Mouse (Mus musculus) forebrain, embryonic 15.5 days (tissue): ENCODE data around the gene Kmt5c. TPM values are rescaled to one million over a fixed set of nuclear protein-coding genes. Genes with fewer than 3 reads are reported as not detected.

Experiments used
- ATAC-seq: fragments of 200-750 bp; cut with Nextera tagmentation; replicated peaks from 2 replicates; pipeline ENCODE4 v1.8.0; 2017; ENCODE audit warnings: mild to moderate bottlenecking, moderate TSS enrichment, moderate library complexity
- H3K27ac ChIP-seq: fragments of 300-500 bp; sonication (generic); replicated peaks from 2 replicates; pipeline ENCODE4 v1.5.1; 2015; ENCODE audit warnings: mild to moderate bottlenecking, inconsistent platforms
- H3K27me3 ChIP-seq: fragments of 300-500 bp; sonication (generic); 2 replicates; pipeline ENCODE4 v1.6.1; 2015; ENCODE audit warnings: inconsistent platforms
- H3K36me3 ChIP-seq: fragments of 300-500 bp; sonication (generic); 2 replicates; pipeline ENCODE4 v1.6.1; 2015; ENCODE audit warnings: mild to moderate bottlenecking, inconsistent platforms
- H3K4me1 ChIP-seq: fragments of 300-500 bp; sonication (generic); 2 replicates; pipeline ENCODE4 v1.6.1; 2015; ENCODE audit warnings: inconsistent platforms
- H3K4me2 ChIP-seq: fragments of 300-500 bp; sonication (generic); replicated peaks from 2 replicates; pipeline ENCODE4 v1.6.1; 2015; ENCODE audit warnings: mild to moderate bottlenecking, inconsistent platforms
- H3K4me3 ChIP-seq: fragments of 300-500 bp; sonication (generic); 2 replicates; pipeline ENCODE4 v1.5.1; 2015; ENCODE audit warnings: mild to moderate bottlenecking, inconsistent platforms
- H3K9ac ChIP-seq: fragments of 300-500 bp; sonication (generic); replicated peaks from 2 replicates; pipeline ENCODE4 v1.6.1; 2015; ENCODE audit warnings: mild to moderate bottlenecking, inconsistent platforms
- H3K9me3 ChIP-seq: fragments of 300-500 bp; sonication (generic); 2 replicates; pipeline ENCODE4 v1.6.1; 2016; ENCODE audit warnings: inconsistent platforms
- WGBS: fragments of 180-500 bp; shearing (Covaris S2); methylation state at CpG from one replicate; pipeline ENCODE4 v1.1.7; 2015; ENCODE audit warnings: mixed read lengths; 5-methylcytosine and 5-hydroxymethylcytosine counted together
- polyA plus RNA-seq: library from polyadenylated mRNA; unstranded; fragments of >200 nt; fragmentation: Nextera tagmentation; extraction: Ambion mirVana; gene quantifications from 2 replicates; pipeline ENCODE4 v1.2.1, GENCODE M21; 2015

The Kmt5c gene
- 64.3 and 70.6 TPM in 2 replicates for polyA plus RNA-seq

- Histone ChIP-seq H3K27ac (peak within 1 kb of the TSS; percentile 94), H3K9ac (peak within 1 kb of the TSS; percentile 89), H3K27me3 (no peaks in the 10 kb centered on the region), H3K4me1 (peaks cover 36% of the 10 kb centered on the region), H3K4me3 (peak within 1 kb of the TSS; percentile 74), H3K4me2 (peak within 1 kb of the TSS; percentile 82), H3K9me3 (no peaks in the 10 kb centered on the region), H3K36me3 (no peaks in the 10 kb centered on the region)
- WGBS, result 0% methylated on average over 36 of the region's 44 CpGs
- peak; percentile 99 for ATAC-seq
Measured at GRCm38 (mm10) chr7:4739544-4740275, at the start of gene Kmt5c. Gene Kmt5c, plus strand, starts transcription at chr7:4740115.

DNA sequence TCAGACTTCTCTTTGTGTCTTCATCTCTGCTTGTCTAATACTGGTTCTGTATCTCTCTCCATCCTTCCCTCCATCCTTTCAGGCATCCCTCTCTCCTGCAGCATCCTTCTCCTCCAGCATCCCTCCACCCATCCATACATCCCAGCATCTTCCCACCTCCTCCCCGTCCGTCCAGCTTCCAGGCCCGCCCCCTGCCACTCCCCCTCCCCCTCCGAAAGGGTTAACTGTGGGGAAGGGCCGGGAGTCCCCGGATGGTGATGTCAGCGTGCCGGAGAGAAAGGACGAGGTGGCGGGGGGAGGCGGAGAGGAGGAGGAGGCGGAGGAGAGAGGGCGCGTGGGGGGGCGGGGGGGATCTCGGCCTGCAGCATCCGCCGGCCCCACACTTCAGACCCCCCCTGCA lies 49.5 kb upstream of the Kmt5c start, which contains the start of gene Brsk1:
Brsk1 (plus strand) TSS at position 218 of the 400 bp plus-strand sequence.
- Histone ChIP-seq H3K27ac (peak within 1 kb of the TSS; percentile 94), H3K9me3 (no peaks in the 10 kb centered on the region), H3K4me3 (peak within 1 kb of the TSS; percentile 98), H3K9ac (peak within 1 kb of the TSS; percentile 100), H3K4me1 (peaks cover 20% of the 10 kb centered on the region), H3K4me2 (peak within 1 kb of the TSS; percentile 73), H3K36me3 (peaks cover 26% of the 10 kb centered on the region), H3K27me3 (no peaks in the 10 kb centered on the region)
- 3% methylated on average over 4 of the region's 18 CpGs for WGBS
- ATAC-seq, result peak; percentile 85

GRCm38 (mm10) chr7:4690951-4691653 lies 48.8 kb upstream of the Kmt5c start:
- H3K36me3 ChIP-seq, result peaks cover 33% of the 10 kb centered on the region
- H3K9ac ChIP-seq, result peak overlapping the region; percentile 100
- H3K9me3 ChIP-seq, result no peaks in the 10 kb centered on the region
- H3K4me2 ChIP-seq, result peak overlapping the region; percentile 73
- H3K4me1 ChIP-seq, result peaks cover 20% of the 10 kb centered on the region
- H3K27me3 ChIP-seq, result no peaks in the 10 kb centered on the region
- peak overlapping the region; percentile 94 for H3K27ac ChIP-seq
- H3K4me3 ChIP-seq, result peak overlapping the region; percentile 98
- WGBS, result 4% methylated on average over 17 of the region's 35 CpGs
- peak; percentile 64 for ATAC-seq

GRCm38 (mm10) chr7:4693004-4693403 lies 46.9 kb upstream of the Kmt5c start:
- no peak overlapping the region for H3K4me3 ChIP-seq

DNA sequence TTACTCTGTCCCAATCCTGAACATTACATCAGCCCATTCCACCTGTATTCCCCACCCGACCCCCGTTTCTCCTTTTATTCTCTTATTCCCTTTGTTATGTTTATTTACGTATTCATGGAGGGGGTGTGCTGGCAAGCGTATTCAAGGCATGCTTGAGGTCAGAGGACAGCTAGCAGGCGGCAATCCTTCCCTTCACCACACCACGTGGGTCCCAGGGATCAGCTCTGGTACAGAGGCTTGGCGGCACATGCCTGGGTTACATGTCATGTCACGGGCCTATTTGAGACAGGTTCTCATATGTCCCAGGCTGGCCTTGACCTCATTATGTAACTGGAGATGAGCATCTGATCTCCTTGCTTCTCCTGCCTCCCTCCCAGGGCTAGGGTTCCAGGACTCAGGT lies 37.6 kb upstream of the Kmt5c start:
- Histone ChIP-seq H3K4me1 (peaks cover 9% of the 10 kb centered on the region), H3K9me3 (no peaks in the 10 kb centered on the region), H3K9ac (no peak overlapping the region), H3K27ac (no peak overlapping the region; the same call in 1 of the 2 replicates), H3K4me3 (no peak overlapping the region), H3K27me3 (no peaks in the 10 kb centered on the region), H3K36me3 (peaks cover 75% of the 10 kb centered on the region), H3K4me2 (no peak overlapping the region)
- WGBS, result 39% methylated on average over 8 of the region's 8 CpGs
- no peak for ATAC-seq

More at GRCm38 (mm10) chr7:4693004-4693403, 46.9 kb upstream of the Kmt5c start:
- 82% methylated on average over 6 of the region's 6 CpGs for WGBS
- Histone ChIP-seq H3K27ac (no peak overlapping the region), H3K36me3 (peaks cover 50% of the 10 kb centered on the region), H3K27me3 (no peaks in the 10 kb centered on the region), H3K4me2 (no peak overlapping the region), H3K4me1 (peaks cover 20% of the 10 kb centered on the region), H3K9ac (no peak overlapping the region), H3K9me3 (no peaks in the 10 kb centered on the region)
- ATAC-seq, result no peak

DNA sequence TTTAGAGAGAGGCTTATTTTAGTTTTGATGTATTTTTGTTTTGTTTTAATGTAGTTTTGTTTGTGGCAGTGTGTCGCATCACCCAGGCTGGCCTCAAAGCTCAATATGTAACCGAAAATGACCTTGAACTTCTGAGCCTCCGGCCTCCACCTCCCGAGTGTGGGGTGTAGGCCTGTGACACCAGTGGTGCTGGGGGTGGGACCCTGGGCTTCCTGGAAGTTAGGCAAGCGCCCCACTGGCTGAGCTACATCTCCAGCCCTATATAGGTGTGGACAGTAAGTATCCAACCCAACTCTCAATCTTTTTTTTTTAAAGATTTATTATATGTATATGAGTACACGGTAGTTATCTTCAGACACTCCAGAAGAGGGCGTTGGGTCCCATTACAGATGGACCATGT lies 36.7 kb upstream of the Kmt5c start:
- no peak overlapping the region for H3K27ac ChIP-seq
- no peak overlapping the region for H3K4me3 ChIP-seq
- peaks cover 76% of the 10 kb centered on the region for H3K36me3 ChIP-seq
- H3K27me3 ChIP-seq, result no peaks in the 10 kb centered on the region
- no peak overlapping the region for H3K9ac ChIP-seq
- no peak for ATAC-seq
- 97% methylated on average over 7 of the region's 7 CpGs for WGBS
- H3K4me2 ChIP-seq, result no peak overlapping the region
- H3K4me1 ChIP-seq, result peaks cover 9% of the 10 kb centered on the region
- H3K9me3 ChIP-seq, result no peaks in the 10 kb centered on the region

DNA sequence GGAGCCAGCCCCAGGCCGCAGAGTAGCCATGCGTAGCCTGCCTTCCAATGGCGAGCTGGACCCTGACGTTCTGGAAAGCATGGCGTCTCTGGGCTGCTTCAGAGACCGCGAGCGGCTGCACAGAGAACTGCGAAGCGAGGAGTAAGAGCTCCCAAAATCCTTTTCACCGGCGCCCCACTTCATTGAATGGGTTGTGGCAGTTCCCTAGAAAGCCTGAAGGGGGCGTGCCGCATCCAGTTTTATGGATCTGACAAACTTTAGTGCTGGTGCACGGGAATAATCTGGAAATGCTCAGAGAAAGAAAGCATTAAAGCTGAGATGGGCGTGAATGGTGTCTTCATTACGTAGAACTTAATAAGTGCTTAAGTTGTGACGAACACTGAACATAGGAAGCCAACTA lies 34.8 kb upstream of the Kmt5c start:
- ATAC-seq, result no peak
- Histone ChIP-seq H3K27me3 (no peaks in the 10 kb centered on the region), H3K36me3 (peaks cover 75% of the 10 kb centered on the region), H3K4me3 (no peak overlapping the region), H3K9ac (no peak overlapping the region), H3K4me2 (no peak overlapping the region), H3K9me3 (no peaks in the 10 kb centered on the region), H3K4me1 (peaks cover 9% of the 10 kb centered on the region), H3K27ac (no peak overlapping the region)
- WGBS, result 27% methylated on average over 18 of the region's 18 CpGs

GRCm38 (mm10) chr7:4712594-4712993 lies 27.3 kb upstream of the Kmt5c start:
- Histone ChIP-seq H3K27ac (no peak overlapping the region), H3K36me3 (peaks cover 88% of the 10 kb centered on the region), H3K4me1 (no peaks in the 10 kb centered on the region), H3K27me3 (no peaks in the 10 kb centered on the region), H3K9ac (no peak overlapping the region), H3K4me2 (no peak overlapping the region), H3K4me3 (no peak overlapping the region), H3K9me3 (no peaks in the 10 kb centered on the region)
- ATAC-seq, result no peak
- 90% methylated on average over 3 of the region's 3 CpGs for WGBS

DNA sequence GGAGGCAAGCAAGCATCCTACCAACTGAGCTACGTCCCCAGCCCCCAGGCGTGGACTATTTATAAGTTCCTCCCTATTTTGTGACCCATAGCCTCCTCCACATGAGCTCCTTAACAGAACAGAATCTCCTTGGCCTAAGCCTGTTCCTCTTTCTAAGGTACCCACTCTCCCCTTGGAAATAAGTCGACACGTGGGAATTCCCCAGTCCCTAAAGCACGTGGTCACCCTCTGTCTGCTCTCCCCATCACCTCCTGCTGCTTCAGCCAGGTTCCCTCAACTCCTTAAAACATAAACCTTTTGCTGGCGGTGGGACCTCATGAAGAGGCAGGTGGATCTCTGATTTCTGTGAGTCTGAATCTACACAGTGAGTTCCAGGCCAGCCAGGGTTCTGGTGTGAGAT lies 23.0 kb upstream of the Kmt5c start:
- no peak for ATAC-seq
- H3K27me3 ChIP-seq, result no peaks in the 10 kb centered on the region
- no peaks in the 10 kb centered on the region for H3K9me3 ChIP-seq
- 70% methylated on average over 6 of the region's 6 CpGs for WGBS
- peaks cover 52% of the 10 kb centered on the region for H3K36me3 ChIP-seq
- no peaks in the 10 kb centered on the region for H3K4me1 ChIP-seq
- H3K4me3 ChIP-seq, result no peak overlapping the region
- H3K4me2 ChIP-seq, result no peak overlapping the region
- no peak overlapping the region for H3K9ac ChIP-seq
- no peak overlapping the region for H3K27ac ChIP-seq

DNA sequence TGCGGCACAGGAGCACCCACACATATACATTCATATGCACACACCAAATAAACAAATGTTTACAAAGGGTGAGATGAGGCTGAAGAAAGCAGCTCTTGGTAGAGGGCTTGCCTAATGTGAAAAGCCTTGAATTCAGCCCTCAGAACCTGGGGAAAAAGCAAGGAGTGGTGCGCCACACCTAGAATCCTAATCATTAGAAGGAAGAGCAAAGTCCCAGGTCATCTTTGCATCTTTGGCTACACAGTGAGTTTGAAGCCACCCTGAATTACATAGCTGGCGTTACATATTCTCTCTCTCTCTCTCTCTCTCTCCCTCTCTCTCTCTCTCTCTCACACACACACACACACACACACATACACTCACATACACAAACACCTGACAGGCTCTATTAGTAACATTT lies 20.6 kb upstream of the Kmt5c start:
- no peak overlapping the region for H3K4me3 ChIP-seq
- 93% methylated on average over 3 of the region's 3 CpGs for WGBS
- no peaks in the 10 kb centered on the region for H3K27me3 ChIP-seq
- no peaks in the 10 kb centered on the region for H3K4me1 ChIP-seq
- ATAC-seq, result no peak
- no peak overlapping the region for H3K27ac ChIP-seq
- H3K4me2 ChIP-seq, result no peak overlapping the region
- H3K9ac ChIP-seq, result no peak overlapping the region
- H3K9me3 ChIP-seq, result no peaks in the 10 kb centered on the region
- H3K36me3 ChIP-seq, result peaks cover 28% of the 10 kb centered on the region

DNA sequence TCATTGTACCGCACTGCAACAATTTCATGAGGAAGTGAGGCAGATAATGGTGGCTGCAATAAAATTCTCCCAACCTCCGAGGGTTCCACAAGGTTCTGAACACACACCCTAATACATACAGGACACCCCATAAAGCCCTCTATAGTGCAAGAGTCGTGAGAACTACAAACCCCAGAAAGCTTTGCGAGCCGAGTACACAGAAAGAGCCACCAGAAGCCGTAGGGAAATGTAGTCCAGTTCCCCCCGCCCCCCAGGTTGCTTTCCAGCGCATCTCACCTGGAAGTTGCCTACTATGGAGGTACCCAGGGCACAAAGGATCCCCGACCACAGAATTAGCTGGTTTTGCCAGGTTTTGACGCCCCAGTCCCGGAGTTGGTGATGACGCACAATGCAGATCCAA lies 16.4 kb upstream of the Kmt5c start:
- H3K4me3 ChIP-seq, result peak overlapping the region; percentile 32
- H3K27me3 ChIP-seq, result no peaks in the 10 kb centered on the region
- peak overlapping the region; percentile 48 for H3K4me2 ChIP-seq
- no peak overlapping the region for H3K27ac ChIP-seq
- peak overlapping the region; percentile 37; the same call in 1 of the 2 replicates for H3K9ac ChIP-seq
- H3K9me3 ChIP-seq, result no peaks in the 10 kb centered on the region
- H3K4me1 ChIP-seq, result no peaks in the 10 kb centered on the region
- 39% methylated on average over 12 of the region's 12 CpGs for WGBS
- H3K36me3 ChIP-seq, result no peaks in the 10 kb centered on the region
- ATAC-seq, result peak; percentile 85

DNA sequence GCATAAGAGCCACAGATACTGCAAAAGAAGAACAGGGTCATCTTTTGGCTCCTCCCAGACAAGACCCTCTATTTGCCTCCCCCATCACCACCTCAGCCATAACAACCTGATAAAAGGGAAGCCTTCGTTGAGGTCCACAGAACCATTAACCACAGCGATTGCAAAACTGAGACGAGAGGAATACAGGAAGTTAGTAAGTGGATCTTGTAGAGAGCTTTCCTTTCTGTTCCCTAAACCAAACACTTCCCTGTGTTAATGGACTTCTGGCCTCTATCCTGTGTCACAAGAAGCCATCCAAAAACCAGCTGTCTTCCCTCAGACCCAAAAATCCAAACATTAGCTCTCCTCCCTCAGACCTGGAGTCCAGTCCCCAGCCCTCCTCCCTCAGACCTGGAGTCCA lies 15.6 kb upstream of the Kmt5c start:
- Histone ChIP-seq H3K4me3 (no peak overlapping the region), H3K9me3 (no peaks in the 10 kb centered on the region), H3K36me3 (no peaks in the 10 kb centered on the region), H3K4me1 (no peaks in the 10 kb centered on the region), H3K9ac (no peak overlapping the region), H3K27ac (no peak overlapping the region), H3K27me3 (no peaks in the 10 kb centered on the region), H3K4me2 (no peak overlapping the region)
- ATAC-seq, result no peak
- WGBS, result 78% methylated on average over 3 of the region's 3 CpGs
